Mouse (Mus musculus): ENCODE measurements around the gene Zcchc14. TPM values are rescaled to one million over a fixed set of nuclear protein-coding genes. Genes with fewer than 3 reads are reported as not detected.
A peak's percentile ranks its signal among the peaks of the same experiment; 100 is the strongest.
"Not testable (repeated sequence)": the region's sequence is repeated elsewhere in the genome, so short reads cannot be mapped to it uniquely, and the experiment has no call there.

Gene Zcchc14
- 10 to 100 TPM; 38.0 to 47.6 TPM for total RNA-seq (2021)
- long read RNA-seq, experiment 1, partial matches to known transcripts = 16 of 33 reads
- long read RNA-seq, experiment 1, other reads (novel, unspliced or antisense) = 15 of 33 reads
- long read RNA-seq, experiment 2, full-length matches to known transcripts = 4 of 14 reads
- long read RNA-seq, experiment 2, partial matches to known transcripts = 5 of 14 reads
- long read RNA-seq, experiment 2, other reads (novel, unspliced or antisense) = 5 of 14 reads

DNA sequence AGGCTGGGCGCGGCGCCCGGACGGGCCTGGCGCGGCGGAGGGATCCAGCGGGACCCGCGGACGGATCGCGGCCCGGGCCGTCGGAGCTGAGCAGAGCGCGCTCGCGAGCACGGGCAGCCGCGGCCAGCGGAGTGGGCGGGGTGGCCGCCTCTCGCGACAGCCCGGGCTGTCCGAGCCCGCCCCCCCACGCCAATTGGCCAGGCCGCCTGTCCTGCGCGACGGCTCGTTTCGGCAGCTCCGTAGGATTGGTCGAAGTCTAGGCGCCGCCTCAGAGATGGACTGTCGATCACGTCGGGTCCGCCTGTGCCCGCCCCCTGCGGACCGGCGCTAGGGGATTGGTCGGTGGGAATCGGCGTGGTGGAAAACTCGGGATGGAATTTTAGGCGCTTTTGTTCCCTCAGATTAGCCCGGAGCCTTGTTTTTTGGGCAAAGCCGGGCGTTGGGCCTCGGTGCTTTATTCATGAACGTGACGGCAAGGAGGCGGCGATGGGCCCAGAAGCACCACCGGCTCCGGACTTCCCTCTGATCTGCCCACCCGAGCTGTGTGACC lies at the start of gene Zcchc14:
TSS of gene Zcchc14 (minus strand) at position 128 of the 550 bp plus-strand sequence.
- peak; percentile 99 for DNase-seq

DNA sequence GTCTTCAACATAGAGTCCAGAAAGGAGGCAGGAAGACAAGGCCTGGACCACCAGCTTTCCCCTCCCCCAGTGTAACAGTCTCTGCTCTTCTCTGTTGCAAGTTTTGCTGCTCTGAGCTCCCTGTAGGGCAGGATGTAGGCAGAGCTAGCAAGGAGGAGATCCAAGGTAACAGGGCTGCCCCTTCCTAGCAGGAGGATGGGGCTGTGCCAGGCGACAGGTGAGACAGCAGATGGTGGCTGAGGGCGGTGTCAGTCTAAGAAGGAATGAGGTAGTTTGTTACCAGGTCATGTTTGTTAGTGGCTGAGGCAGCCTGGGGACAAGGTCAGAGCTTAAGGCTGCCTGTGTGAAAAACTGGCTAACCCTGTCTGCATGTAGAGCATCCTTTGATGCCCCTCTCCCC lies 47.2 kb upstream of the Zcchc14 start:
- DNase-seq = no peak

DNA sequence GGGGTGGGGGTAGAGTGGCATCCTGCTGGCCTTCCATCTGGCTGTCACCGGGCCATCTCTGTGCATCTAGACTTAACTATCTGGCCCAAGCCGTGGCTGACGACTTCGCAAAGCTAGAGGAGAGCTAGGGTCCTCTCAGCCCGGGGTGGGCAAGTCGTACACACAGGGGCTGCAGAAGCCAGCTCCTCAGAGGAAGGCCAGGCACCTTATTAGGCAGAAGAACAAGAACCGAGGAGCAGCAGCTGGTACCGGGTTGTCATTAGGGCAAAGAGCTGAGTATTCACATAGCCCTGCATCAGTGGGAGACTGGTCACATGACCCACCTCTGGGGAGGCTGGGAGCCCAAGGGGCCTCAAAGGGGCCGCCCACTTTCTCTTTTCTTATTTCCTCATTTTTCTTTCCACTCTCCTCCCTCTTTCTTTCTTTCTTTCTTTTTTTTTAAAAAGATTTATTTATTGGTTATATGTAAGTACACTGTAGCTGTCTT lies 46.0 kb upstream of the Zcchc14 start:
- no peak for DNase-seq

DNA sequence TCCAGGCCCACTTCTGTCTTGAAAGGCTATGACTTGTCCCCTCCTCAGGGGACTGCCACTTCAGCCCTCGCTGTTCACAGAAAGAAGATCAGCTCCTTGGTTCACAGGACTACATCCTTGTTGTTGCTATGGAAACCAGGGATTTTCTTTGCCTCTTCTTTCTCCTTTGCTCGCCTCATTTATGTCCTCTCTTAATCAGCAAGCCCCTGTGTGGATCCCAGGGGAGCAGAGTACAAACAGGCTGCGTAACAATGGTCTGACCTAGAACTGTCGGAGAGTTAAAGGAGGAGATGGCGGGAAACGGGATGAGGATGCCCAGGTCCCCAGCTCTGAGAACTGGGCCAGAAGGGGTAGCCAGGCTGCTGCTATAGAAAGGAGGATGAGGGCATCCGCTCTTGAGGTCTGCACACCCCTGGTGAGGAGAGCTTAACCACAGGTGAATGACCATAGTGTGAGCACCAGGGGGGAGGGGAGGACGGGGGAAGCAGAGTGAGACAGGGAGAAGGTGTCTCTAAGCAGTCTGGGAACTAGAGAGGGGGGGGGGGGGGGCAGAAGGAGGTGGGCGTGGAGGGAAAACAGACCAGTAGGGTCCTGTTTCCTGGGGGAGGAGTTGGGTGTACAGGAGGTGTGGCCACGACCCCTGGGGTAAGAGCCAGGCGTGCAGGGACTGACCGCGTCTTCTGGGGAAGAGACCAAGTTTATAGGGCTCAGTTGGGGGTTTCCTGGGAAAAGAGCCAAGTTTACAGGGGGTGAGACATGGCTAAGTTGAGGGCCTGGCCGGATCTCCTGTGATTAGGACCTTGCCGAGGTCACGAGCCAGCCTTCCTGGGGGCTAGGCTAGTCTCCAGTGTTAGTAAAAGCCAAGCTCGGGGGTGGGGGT lies 45.3 kb upstream of the Zcchc14 start:
- DNase-seq = no peak

DNA sequence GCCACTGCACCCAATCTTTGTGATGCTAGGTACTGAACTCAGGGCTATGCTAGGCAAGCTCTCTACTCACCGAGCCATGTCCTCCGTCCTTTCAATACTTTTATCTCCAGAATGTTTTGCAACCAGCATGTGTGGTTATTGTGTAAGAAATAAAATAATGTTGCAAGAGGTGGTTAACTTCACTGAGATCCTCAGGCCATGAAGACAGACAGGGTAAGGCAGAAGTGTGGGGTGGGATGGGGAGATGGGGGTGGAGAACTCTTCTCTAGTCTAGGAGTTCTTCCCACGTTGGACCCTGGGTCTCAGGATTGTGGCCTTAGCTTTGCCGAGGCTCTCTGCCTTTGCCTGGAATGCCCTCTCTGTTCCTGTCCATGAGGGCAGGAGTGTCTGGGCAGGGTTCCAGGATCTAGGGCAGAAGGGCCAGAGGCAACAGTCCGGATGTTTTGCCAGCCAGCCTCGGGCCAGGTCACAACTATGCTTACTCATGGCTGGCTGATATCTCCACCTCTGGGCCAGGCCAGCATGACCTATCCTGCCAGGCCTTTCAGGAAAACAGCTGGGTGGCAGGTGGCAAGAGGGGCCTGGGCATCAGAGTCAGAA lies 43.0 kb upstream of the Zcchc14 start:
- DNase-seq = peak; percentile 86

DNA sequence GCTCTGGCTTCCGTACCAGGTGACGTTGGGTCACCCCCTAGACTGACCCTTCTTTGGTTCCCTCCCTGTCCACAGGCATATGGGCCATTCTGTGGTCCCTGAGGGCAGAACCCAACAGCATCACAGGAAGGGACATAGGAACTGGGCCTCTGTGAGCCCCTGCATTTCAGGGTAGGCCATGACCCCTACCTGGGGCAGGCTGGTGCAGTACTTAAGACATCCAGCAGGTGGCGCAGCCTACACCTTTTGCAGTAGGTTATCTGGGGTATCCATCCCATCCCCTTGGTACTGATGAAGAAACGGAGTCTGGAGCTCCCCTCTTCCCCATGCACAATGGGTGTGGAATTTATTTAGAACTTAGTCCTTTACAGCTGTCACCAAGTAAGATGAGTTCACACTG lies 41.8 kb upstream of the Zcchc14 start:
- DNase-seq = peak; percentile 58

DNA sequence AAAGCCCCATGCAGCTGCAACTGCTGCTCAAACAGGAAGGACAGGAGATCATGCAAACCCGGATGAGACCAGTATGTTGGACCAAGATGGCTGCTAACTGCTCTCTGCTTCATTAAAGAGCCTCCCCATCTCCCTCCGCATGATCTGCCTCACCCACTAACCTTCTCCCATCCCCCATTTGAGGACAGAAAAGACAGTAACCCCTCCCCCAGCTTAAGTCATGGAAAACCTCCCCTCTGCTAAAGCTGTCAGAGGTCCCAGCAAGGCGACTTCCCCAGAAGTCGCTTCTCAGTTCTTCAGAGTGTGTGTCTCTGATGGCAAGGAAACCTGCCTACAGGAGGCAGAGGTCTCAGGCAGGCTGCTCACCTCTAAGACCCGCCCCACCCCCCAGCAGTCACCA lies 35.8 kb upstream of the Zcchc14 start:
- no peak for DNase-seq

DNA sequence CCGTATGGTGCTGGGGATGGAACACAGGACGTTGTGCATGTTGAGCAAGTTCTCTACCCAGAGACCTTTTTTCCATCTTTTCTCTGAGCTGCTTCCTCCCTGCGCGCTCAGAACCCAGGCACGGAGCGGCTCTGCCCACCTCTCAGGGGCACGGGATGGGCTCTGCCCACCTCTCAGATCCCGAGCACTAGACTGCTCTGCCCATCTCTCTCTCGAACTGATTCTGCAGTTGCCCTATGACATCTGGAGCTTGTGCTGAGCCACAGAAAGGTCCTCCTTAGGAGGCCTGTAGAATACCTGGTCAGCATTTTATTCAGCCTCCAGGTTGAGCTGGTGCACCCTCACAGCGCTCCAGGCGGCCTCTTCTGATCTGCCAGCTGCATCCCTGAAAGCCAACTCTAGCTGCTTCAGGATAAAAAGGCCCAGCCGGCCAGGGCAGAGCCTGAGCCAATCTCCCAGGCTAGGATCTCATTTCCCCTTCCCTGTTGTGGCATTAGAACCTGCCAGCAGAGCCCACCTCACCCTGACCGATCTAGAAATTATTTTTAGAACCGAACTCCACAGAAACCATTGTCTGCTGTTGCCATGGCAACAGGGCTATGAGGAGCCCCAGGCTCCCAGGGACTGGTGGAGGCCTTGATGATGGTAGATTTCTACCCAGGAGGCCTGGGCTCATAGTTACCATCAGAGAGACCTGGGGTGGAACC lies 34.9 kb upstream of the Zcchc14 start:
- peak; percentile 12 for DNase-seq

DNA sequence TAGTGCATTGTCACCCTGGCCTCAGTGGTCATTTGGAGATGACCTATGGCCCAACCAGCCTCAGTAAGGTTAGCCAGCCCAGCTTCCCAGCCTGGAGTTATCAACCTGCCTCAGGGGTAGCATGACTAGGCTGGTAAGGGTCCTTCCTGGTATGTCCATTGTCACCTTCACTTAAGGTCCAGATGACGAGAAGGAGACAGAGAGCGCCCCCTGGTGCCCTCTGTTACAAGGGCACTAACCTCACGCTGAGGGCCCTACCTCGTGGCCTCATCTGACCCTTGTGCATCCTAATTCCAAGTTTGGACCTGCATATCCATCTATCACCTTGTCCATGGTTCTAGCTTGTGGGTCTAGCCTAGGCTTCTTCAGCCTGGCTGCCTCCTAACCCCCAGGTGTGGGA lies 32.7 kb upstream of the Zcchc14 start:
- peak; percentile 81 for DNase-seq

DNA sequence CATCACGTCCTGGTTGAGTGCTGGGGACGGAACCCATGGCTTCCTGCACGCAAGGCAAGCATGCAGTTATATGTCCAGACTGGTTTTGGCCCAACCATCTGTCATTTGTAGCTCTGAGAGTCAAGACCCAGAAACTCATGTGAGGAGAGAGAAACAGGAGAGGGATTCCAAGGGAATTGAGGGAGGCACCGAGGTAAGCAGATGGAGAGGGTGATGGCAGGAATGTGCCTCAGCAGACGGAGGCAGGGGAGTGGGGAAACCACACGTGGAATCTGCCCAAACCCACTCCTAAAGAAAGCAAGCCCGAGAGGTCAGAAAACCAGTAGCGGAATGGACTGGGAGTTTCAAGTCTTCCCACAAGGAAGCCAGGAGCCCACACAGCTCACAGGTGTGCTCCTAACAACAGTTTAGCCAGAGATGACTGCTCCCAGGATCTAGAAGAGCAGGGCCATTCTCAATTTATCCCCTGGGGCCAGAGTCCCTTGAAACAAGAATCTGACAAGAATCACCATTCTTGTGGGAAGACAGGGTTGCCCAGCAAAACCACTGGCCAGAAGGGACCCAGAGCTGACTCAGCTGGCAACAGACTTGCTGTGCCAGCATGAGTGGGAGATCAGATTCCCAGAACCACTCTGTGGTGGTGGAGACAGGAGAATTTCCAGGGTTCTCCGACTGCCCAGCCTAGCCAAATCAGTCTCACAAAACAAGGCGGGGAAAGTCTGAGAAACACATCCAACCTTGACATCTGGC lies 30.6 kb upstream of the Zcchc14 start:
- DNase-seq = no peak

DNA sequence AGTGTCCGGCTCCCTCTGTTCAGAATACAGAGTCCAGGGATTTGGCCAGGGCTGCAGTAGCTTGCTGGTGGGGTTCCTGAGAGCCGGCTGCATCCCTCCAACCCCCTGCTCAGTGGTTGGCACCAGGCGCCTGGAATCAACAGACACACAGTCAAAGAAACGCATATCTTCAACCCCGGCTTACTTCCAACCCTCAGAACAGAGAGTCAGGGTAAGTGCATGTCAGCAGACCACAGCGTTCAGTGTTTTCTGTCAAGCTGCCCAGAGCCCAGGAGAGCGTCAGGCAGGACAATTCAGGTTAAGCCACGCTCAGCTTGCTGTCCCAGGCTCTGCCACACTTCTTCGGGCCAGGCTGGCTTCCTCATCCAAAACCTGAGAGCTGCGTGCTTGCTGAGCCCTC lies 28.8 kb upstream of the Zcchc14 start:
- no peak for DNase-seq

DNA sequence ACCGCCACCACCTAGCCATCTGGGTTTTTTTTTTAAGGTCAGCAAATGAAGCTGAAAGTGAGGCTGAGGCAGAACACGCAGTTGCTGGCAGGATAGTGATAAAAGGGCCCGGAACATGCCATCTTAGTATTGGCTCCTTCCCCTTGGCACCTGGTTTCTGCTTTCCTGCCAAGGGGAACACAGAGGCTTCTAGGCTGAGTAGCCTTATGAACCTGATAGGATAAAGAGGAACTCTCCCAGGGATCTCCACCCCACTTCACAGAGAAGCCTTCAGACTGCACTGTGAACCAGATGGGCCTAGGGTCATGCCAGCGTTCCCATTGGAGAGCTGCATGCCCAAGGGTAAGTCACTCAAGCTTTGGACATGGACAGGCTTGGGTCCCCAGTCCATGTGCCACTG lies 28.2 kb upstream of the Zcchc14 start:
- no peak for DNase-seq

DNA sequence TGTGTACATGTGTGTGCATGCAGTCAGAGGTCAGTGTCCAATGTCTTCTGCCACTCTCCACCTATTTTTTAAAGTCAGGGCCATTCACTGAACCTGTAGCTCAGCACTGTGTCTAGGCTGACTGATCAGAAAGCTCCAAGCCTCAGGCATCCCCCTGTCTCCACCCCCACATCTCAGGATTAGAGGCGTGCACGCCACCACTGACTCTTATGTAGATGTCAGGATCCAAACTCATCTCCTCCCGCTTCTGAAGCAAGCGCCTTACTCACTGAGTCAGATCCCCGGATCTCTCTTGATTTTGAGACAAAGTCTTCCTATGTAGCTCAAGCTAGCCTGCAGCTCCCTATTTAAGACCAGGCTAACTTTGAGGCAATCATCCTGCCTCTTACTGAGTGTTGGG lies 26.0 kb upstream of the Zcchc14 start:
- DNase-seq = no peak

DNA sequence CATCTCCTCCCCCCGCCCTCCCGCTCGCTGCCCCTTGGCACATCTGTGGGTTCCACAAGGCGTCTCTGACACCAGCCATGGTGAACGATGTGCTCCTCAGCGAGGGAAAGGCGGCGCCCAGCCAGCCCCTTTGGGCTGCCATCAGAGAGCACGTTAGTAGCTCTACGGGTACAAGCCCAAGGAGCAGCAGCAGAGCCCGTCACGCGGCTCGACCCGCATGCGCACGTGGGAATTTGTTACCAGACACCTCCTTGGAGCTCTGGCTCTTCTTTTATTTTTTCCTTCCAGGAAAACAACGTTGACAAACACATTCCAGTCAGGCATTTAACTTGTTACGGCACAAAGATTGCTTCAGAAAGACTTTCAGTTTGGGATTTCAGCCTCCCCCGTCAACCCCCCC lies 23.0 kb upstream of the Zcchc14 start:
- peak; percentile 55 for DNase-seq

DNA sequence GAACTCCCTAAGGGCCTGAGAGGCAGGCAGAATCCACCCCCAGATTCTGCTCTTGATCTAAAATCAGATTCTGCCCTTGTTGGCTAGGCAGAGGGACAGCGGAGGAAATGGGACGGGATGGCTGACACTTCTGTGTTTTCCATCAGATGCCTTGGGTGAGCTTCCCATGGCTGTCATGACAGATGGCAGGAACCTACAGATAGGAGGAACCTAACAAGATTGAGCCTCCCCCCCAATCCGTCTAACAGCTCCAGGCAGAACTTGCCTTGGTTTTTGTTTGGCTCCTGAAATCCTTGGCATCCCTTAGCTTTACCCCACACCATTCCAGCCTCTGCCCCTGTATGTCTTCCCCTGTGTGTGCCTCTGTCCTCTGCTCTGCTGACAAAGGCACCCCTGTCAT lies 22.5 kb upstream of the Zcchc14 start:
- no peak for DNase-seq

DNA sequence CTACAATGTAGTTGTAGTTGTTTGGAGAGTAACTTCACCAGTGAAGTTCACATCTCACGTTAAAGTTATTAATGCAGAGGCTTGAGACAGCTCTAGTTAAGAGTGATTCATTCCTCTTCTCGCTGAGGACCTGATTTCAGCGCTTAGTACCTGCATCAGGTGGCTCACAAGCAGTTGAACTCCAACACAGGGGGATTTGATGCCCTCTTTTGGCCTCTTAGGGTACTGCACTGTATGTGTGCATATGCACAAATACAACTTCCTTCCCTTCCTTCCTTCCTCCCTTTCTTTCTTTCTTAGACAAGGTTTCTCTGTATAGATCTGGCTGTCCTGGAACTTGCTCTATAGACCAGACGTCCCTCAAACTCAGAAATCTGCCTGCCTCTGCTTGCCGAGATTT lies 21.8 kb upstream of the Zcchc14 start:
- no peak for DNase-seq

DNA sequence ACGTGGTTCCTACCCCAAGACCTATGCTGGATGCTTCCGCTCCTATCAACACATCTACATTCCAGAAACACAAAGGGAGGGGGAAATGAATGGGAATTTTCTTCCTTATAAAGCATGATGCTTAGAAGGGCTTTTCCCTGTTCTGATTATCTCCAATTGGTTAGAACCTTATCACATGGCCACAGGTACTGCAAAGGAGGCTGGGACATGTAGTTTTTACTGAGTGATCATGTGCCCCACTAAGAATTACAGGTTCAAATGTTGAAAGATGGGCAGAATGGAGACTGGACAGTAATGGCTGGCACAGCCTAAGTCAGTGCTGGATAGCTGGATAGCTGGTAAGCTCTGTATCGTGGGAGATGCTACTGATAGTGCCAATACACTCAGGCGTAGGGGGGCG lies 21.2 kb upstream of the Zcchc14 start:
- no peak for DNase-seq

DNA sequence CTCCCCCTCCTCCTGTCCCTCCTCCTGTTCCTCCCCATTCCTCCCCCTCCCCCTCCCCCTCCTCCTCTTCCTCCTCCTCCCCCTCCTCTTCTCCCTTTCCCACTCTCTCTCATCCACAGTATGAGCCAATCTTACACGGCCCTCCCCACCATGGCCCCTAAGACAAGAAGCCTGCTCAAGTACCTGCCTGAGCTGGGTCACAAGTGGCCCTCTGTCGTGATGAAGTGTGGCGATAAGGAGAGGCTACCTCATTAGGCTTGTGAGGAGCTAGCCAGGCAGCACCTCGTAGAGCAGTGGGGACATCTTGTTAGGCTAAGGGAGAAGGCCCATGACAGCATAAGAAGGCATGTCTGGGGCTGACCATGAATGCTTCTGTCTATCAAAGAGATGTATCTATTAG lies 20.5 kb upstream of the Zcchc14 start:
- DNase-seq = no peak

DNA sequence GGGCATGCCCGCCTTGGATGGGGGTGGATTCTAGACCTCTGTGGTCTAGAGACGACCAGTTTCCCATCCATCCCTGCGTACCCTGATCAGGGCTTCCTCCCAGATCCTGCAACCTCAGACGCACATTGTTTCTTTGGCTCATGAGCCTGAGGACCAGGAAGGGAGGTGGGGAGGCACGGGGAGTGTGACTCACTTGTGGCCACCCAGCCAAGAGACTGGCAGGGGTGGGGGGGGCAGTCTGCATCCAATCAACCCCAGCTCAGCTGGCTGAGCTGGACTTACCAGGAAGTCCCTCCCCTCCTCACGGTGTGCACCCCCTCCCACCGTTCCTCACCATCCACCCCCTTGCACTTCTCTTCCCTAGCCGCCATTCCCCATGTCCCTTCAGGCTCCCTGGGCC lies 16.5 kb upstream of the Zcchc14 start:
- no peak for DNase-seq

DNA sequence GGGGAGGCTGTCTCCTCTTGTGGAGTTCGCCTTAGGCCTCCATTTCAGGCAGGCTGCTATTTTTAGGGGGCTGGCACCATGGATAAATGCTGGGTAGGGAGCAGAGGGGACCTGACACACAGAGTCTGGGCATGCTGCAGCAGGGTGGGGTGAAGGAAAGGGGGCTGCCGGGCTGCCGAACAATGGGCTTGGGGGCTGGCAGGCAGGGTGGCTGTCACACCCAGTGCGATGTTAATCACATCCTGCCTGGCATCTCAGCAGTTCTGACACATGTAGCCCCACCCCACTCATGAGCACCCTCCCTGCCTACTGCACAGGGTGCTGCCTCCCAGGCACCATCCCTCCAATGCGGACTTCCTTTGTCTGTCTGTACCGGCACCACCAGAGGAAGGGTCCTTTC lies 15.9 kb upstream of the Zcchc14 start:
- no peak for DNase-seq

DNA sequence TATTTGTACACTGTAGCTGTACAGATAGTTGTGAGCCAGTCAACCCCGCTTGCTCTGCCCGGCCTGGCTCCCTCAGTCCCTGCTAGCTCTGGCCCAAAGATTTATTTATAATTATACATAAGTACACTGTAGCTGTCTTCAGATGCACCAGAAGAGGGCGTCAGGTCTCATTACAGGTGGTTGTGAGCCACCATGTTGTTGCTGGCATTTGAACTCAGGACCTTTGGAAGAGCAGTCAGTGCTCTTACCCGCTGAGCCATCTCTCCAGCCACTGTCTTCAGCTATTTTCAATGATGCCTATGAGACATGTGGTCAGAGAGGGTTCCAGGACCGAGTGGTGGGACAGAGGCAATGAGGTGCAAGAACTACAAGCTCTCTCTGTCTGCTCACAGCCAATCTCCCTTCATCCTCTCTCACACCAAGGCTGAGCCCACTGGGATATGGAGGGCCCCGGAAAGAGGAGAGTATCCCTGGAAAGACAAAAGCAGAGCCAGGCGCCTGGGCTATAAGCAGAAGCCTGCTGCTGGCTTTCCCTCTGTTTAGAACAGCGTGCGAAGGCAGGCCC lies 15.3 kb upstream of the Zcchc14 start:
- DNase-seq = not testable (repeated sequence)

All from adrenal gland, postnatal 10 days (tissue).